Mouse (Mus musculus): ENCODE results near the gene Zfp60. TPM values are rescaled to one million over a fixed set of nuclear protein-coding genes. Genes with fewer than 3 reads are reported as not detected.

Gene Zfp60
- polyA plus RNA-seq (2011; ENCODE audit: insufficient read depth, insufficient read length, low replicate concordance, missing spikeins), result 2.7 and 4.5 TPM in 2 replicates

GRCm38 (mm10) chr7:27731281-27731883, at the start of gene Zfp60:
TSS of gene Zfp60 (plus strand) at chr7:27731389.
- Histone ChIP-seq H3K4me3 (replicated peaks; ENCODE audit: control insufficient read depth, low read depth, low read length) (peak within 1 kb of the TSS; percentile 98), H3K4me1 (ENCODE audit: control insufficient read depth, insufficient read depth, low read length) (no peaks in the 10 kb centered on the region), H3K27ac (ENCODE audit: control insufficient read depth, insufficient read depth, low read depth, low read length, poor library complexity) (peak within 1 kb of the TSS; percentile 89)
- TF ChIP-seq POLR2A (IDR thresholded peaks at IDR 0.05; ENCODE audit: borderline replicate concordance, control insufficient read depth, low read depth, low read length), result peak; percentile 53; the same call in 1 of the 2 replicates
- TF ChIP-seq CTCF (IDR thresholded peaks at IDR 0.05; ENCODE audit: control insufficient read depth, insufficient read depth, low read length), result peak; percentile 15; the same call in 1 of the 2 replicates
- WGBS, result 1% methylated on average over 35 of the region's 35 CpGs

- Histone ChIP-seq H3K27ac (ENCODE audit: control insufficient read depth, insufficient read depth, low read depth, low read length, poor library complexity) (no peak overlapping the region), H3K4me3 (replicated peaks; ENCODE audit: control insufficient read depth, low read depth, low read length) (no peak overlapping the region), H3K4me1 (ENCODE audit: control insufficient read depth, insufficient read depth, low read length) (no peaks in the 10 kb centered on the region)
- TF ChIP-seq CTCF (IDR thresholded peaks at IDR 0.05; ENCODE audit: control insufficient read depth, insufficient read depth, low read length) (no peak), POLR2A (IDR thresholded peaks at IDR 0.05; ENCODE audit: borderline replicate concordance, control insufficient read depth, low read depth, low read length) (no peak)
- 14% methylated on average over 2 of the region's 2 CpGs for WGBS
Observed at GRCm38 (mm10) chr7:27683218-27683617, 48.0 kb upstream of the Zfp60 start.

- no peak overlapping the region for H3K27ac ChIP-seq (ENCODE audit: control insufficient read depth, insufficient read depth, low read depth, low read length, poor library complexity)
- no peak for TF ChIP-seq CTCF (IDR thresholded peaks at IDR 0.05; ENCODE audit: control insufficient read depth, insufficient read depth, low read length)
- no peak for TF ChIP-seq POLR2A (IDR thresholded peaks at IDR 0.05; ENCODE audit: borderline replicate concordance, control insufficient read depth, low read depth, low read length)
- no peak overlapping the region for H3K4me3 ChIP-seq (replicated peaks; ENCODE audit: control insufficient read depth, low read depth, low read length)
- no peaks in the 10 kb centered on the region for H3K4me1 ChIP-seq (ENCODE audit: control insufficient read depth, insufficient read depth, low read length)
- WGBS, result 39% methylated on average over 5 of the region's 5 CpGs
Observed at GRCm38 (mm10) chr7:27685220-27685619, 46.0 kb upstream of the Zfp60 start.

- WGBS, result under 1% methylated on average over 6 of the region's 6 CpGs
- Histone ChIP-seq H3K27ac (ENCODE audit: control insufficient read depth, insufficient read depth, low read depth, low read length, poor library complexity) (no peak overlapping the region), H3K4me3 (replicated peaks; ENCODE audit: control insufficient read depth, low read depth, low read length) (no peak overlapping the region), H3K4me1 (ENCODE audit: control insufficient read depth, insufficient read depth, low read length) (no peaks in the 10 kb centered on the region)
- TF ChIP-seq CTCF (IDR thresholded peaks at IDR 0.05; ENCODE audit: control insufficient read depth, insufficient read depth, low read length) (peak; percentile 31; the same call in 1 of the 2 replicates), POLR2A (IDR thresholded peaks at IDR 0.05; ENCODE audit: borderline replicate concordance, control insufficient read depth, low read depth, low read length) (no peak)
Observed at GRCm38 (mm10) chr7:27685681-27686080, 45.5 kb upstream of the Zfp60 start.

- Histone ChIP-seq H3K27ac (ENCODE audit: control insufficient read depth, insufficient read depth, low read depth, low read length, poor library complexity) (no peak overlapping the region), H3K4me1 (ENCODE audit: control insufficient read depth, insufficient read depth, low read length) (no peaks in the 10 kb centered on the region), H3K4me3 (replicated peaks; ENCODE audit: control insufficient read depth, low read depth, low read length) (no peak overlapping the region)
- no peak for TF ChIP-seq POLR2A (IDR thresholded peaks at IDR 0.05; ENCODE audit: borderline replicate concordance, control insufficient read depth, low read depth, low read length)
- TF ChIP-seq CTCF (IDR thresholded peaks at IDR 0.05; ENCODE audit: control insufficient read depth, insufficient read depth, low read length), result no peak
- WGBS, result 88% methylated on average over 1 of the region's 1 CpGs
Observed at GRCm38 (mm10) chr7:27687043-27687442, 44.1 kb upstream of the Zfp60 start.

GRCm38 (mm10) chr7:27687836-27688235, 43.4 kb upstream of the Zfp60 start:
- 72% methylated on average over 3 of the region's 3 CpGs for WGBS
- no peaks in the 10 kb centered on the region for H3K4me1 ChIP-seq (ENCODE audit: control insufficient read depth, insufficient read depth, low read length)
- no peak overlapping the region for H3K4me3 ChIP-seq (replicated peaks; ENCODE audit: control insufficient read depth, low read depth, low read length)
- H3K27ac ChIP-seq (ENCODE audit: control insufficient read depth, insufficient read depth, low read depth, low read length, poor library complexity), result no peak overlapping the region
- TF ChIP-seq POLR2A (IDR thresholded peaks at IDR 0.05; ENCODE audit: borderline replicate concordance, control insufficient read depth, low read depth, low read length) (no peak), CTCF (IDR thresholded peaks at IDR 0.05; ENCODE audit: control insufficient read depth, insufficient read depth, low read length) (no peak)

GRCm38 (mm10) chr7:27688246-27688788, 42.9 kb upstream of the Zfp60 start:
- no peaks in the 10 kb centered on the region for H3K4me1 ChIP-seq (ENCODE audit: control insufficient read depth, insufficient read depth, low read length)
- 28% methylated on average over 14 of the region's 14 CpGs for WGBS
- TF ChIP-seq CTCF (IDR thresholded peaks at IDR 0.05; ENCODE audit: control insufficient read depth, insufficient read depth, low read length) (no peak), POLR2A (IDR thresholded peaks at IDR 0.05; ENCODE audit: borderline replicate concordance, control insufficient read depth, low read depth, low read length) (no peak)
- H3K27ac ChIP-seq (ENCODE audit: control insufficient read depth, insufficient read depth, low read depth, low read length, poor library complexity), result no peak overlapping the region
- H3K4me3 ChIP-seq (replicated peaks; ENCODE audit: control insufficient read depth, low read depth, low read length), result no peak overlapping the region

GRCm38 (mm10) chr7:27688815-27689612, 42.2 kb upstream of the Zfp60 start, which contains the start of gene Zfp607b:
TSS of gene Zfp607b (plus strand) at chr7:27689340.
- H3K4me3 ChIP-seq (replicated peaks; ENCODE audit: control insufficient read depth, low read depth, low read length), result peak within 1 kb of the TSS; percentile 44
- no peak for TF ChIP-seq CTCF (IDR thresholded peaks at IDR 0.05; ENCODE audit: control insufficient read depth, insufficient read depth, low read length)
- no peak for TF ChIP-seq POLR2A (IDR thresholded peaks at IDR 0.05; ENCODE audit: borderline replicate concordance, control insufficient read depth, low read depth, low read length)
- no peaks in the 10 kb centered on the region for H3K4me1 ChIP-seq (ENCODE audit: control insufficient read depth, insufficient read depth, low read length)
- under 1% methylated on average over 19 of the region's 19 CpGs for WGBS
- H3K27ac ChIP-seq (ENCODE audit: control insufficient read depth, insufficient read depth, low read depth, low read length, poor library complexity), result no peak within 1 kb of the TSS
